Mouse (Mus musculus): ENCODE data around the gene Ntf5.

DNA sequence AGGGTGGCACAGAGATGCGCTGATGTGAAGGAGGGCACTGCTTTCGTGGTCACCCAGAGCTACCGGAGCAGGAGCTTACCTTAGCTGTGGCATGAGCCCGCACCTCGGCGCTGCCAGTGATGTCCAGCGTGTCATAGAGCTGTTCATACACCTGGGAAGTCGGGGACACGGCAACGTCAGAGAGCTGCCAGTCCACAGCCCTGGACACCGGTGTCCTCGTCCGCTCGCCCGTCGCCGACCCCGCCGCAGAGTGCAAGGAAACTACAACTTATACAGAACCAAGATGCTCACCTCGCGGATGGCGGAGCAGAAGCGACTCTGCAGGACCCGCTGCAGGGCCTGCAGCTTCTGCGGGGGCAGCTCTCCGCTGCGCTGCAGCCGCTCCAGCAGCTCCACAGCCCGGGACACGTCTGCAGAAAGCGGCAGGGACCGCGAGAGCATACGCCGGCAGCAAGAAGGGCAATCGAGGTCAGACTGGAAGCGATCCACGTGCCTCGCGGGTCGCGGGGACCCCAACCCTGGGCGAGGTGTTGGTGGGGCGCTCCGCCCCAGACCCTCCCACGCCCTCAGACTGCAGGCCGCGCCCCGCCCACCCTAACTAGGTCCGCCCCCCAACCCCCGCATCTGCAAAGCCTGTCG is 43.5 kb upstream of the Ntf5 start:
- TF ChIP-seq POLR2A (IDR thresholded peaks at IDR 0.05; ENCODE audit: extremely low read depth, insufficient read depth, low read length): 0 out of 2 replicates have a peak, but pooled peaks have one; percentile 1
- no peak for TF ChIP-seq CTCF (IDR thresholded peaks at IDR 0.05; ENCODE audit: extremely low read depth, insufficient read depth, low read length)

Data from cortical plate, adult 2 months (tissue).